Comparison of ENCODE assay signal across 7 mouse cellular contexts in the genomic region with DNA sequence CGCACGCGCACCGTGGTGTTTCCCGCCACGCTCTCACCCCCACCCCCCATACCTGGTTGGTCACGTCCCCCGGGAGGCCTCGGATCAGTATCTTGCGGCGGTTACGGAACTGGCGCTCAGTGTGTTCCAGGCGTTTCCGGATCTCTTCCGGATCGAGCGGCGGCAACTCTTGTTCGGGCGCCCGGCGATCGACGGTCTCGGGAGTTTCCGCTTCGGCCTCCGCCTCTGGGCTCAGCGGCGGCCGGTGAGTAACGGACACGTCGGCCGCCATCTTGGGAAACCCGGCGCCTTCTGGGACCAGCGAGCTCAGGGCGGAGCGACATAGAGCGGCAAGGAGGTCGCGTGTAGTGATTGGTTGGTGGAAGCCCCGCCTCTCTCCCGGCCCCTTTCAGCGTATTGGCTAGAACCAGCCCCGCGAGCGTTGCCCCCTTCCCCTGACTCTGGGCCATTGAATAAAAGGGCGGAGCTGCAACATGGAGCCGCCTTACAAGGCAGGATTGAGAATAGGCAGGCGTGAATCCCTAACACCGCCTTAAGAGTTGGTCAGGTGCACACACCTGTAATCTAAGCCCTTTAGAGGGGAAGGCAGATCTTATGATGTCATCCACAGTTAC. TPM values are rescaled to one million over a fixed set of nuclear protein-coding genes. Genes with fewer than 3 reads are reported as not detected.
A peak's percentile ranks its signal among the peaks of the same experiment; 100 is the strongest.
DNase-seq lines count a peak whose midpoint lies in the region; ATAC-seq and TF ChIP-seq lines count a peak whose summit lies in the region.

TSS of gene Gm38431 (minus strand) at position 291 of the 614 bp plus-strand sequence.
TSS of gene Raver1 (minus strand) at position 302 of the 614 bp plus-strand sequence.

- intact Hi-C loops in left cerebral cortex, postnatal 4 days (cut with DNase I): no loop called here

- TF ChIP-seq POLR2A in small intestine, adult 2 months (IDR thresholded peaks at IDR 0.05; ENCODE audit: low read depth, low read length): peak; percentile 88

- TF ChIP-seq CTCF in intestine, postnatal 0 days (IDR thresholded peaks at IDR 0.05; ENCODE audit: low read depth): no peak
- TF ChIP-seq CTCF in small intestine, adult 2 months (IDR thresholded peaks at IDR 0.05; ENCODE audit: extremely low read depth, insufficient read length, insufficient replicate concordance, low read depth, low read length): no peak

- ATAC-seq in intestine, postnatal 0 days: peak; percentile 98
- peak; percentile 99 for ATAC-seq in midbrain, embryonic 12.5 days (ENCODE audit: low FRiP score, low read depth)

- H3K4me3 ChIP-seq in embryonic facial prominence, embryonic 10.5 days: peak within 1 kb of the TSS; percentile 79
- H3K4me3 ChIP-seq in intestine, postnatal 0 days (ENCODE audit: low read depth, low read length): peak within 1 kb of the TSS; percentile 61
- peak within 1 kb of the TSS; percentile 75 for H3K4me3 ChIP-seq in midbrain, embryonic 12.5 days
- H3K4me3 ChIP-seq in small intestine, adult 2 months (ENCODE audit: low read depth, low read length): peak within 1 kb of the TSS; percentile 88

- H3K36me3 ChIP-seq in embryonic facial prominence, embryonic 10.5 days (replicated peaks): peaks cover 46% of the 10 kb centered on the region
- peaks cover 28% of the 10 kb centered on the region for H3K36me3 ChIP-seq in intestine, postnatal 0 days (ENCODE audit: control insufficient read depth, insufficient read depth)
- peaks cover 33% of the 10 kb centered on the region for H3K36me3 ChIP-seq in midbrain, embryonic 12.5 days
- H3K36me3 ChIP-seq in small intestine, adult 2 months (ENCODE audit: control insufficient read depth, insufficient read depth, low read length): peaks cover 27% of the 10 kb centered on the region

- peak; percentile 98 for DNase-seq in adrenal gland, postnatal 10 days
- peak; percentile 98 for DNase-seq in embryonic facial prominence, embryonic 10.5 days (ENCODE audit: low spot score)
- peak; percentile 63 for DNase-seq in gonadal fat pad, adult 2 months (ENCODE audit: low read depth)
- peak; percentile 99 for DNase-seq in left cerebral cortex, postnatal 4 days

- H3K9ac ChIP-seq in intestine, postnatal 0 days (ENCODE audit: low read depth, low read length): peak within 1 kb of the TSS; percentile 63
- H3K9ac ChIP-seq in midbrain, embryonic 12.5 days (replicated peaks): peak within 1 kb of the TSS; percentile 75

- H3K27me3 ChIP-seq in embryonic facial prominence, embryonic 10.5 days (replicated peaks; ENCODE audit: low read depth, poor library complexity, severe bottlenecking): no peaks in the 10 kb centered on the region
- no peaks in the 10 kb centered on the region for H3K27me3 ChIP-seq in intestine, postnatal 0 days (replicated peaks; ENCODE audit: control insufficient read depth, insufficient read depth, low read length)
- no peaks in the 10 kb centered on the region for H3K27me3 ChIP-seq in midbrain, embryonic 12.5 days
- no peaks in the 10 kb centered on the region for H3K27me3 ChIP-seq in small intestine, adult 2 months (ENCODE audit: control insufficient read depth, insufficient read depth, low read length)

- WGBS in embryonic facial prominence, embryonic 10.5 days: under 1% methylated on average over 54 of the region's 54 CpGs
- WGBS in intestine, postnatal 0 days: under 1% methylated on average over 54 of the region's 54 CpGs
- WGBS in midbrain, embryonic 12.5 days: 0% methylated on average over 54 of the region's 54 CpGs
- WGBS in small intestine, adult 2 months: under 1% methylated on average over 54 of the region's 54 CpGs

- H3K9me3 ChIP-seq in embryonic facial prominence, embryonic 10.5 days: no peaks in the 10 kb centered on the region
- no peaks in the 10 kb centered on the region for H3K9me3 ChIP-seq in intestine, postnatal 0 days (ENCODE audit: control insufficient read depth)
- no peaks in the 10 kb centered on the region for H3K9me3 ChIP-seq in midbrain, embryonic 12.5 days

- peak within 1 kb of the TSS; percentile 75 for H3K4me2 ChIP-seq in intestine, postnatal 0 days (replicated peaks; ENCODE audit: low read depth)
- H3K4me2 ChIP-seq in midbrain, embryonic 12.5 days (replicated peaks): peak within 1 kb of the TSS; percentile 91

- peaks cover 27% of the 10 kb centered on the region for H3K4me1 ChIP-seq in embryonic facial prominence, embryonic 10.5 days
- H3K4me1 ChIP-seq in intestine, postnatal 0 days (replicated peaks; ENCODE audit: control insufficient read depth, insufficient read depth, low read length): no peaks in the 10 kb centered on the region
- peaks cover 21% of the 10 kb centered on the region for H3K4me1 ChIP-seq in midbrain, embryonic 12.5 days
- peaks cover 17% of the 10 kb centered on the region; the same call in 1 of the 2 replicates for H3K4me1 ChIP-seq in small intestine, adult 2 months (ENCODE audit: control insufficient read depth, insufficient read depth, insufficient read length, low read length)

- peak within 1 kb of the TSS; percentile 95 for H3K27ac ChIP-seq in embryonic facial prominence, embryonic 10.5 days (replicated peaks)
- H3K27ac ChIP-seq in intestine, postnatal 0 days (ENCODE audit: low read depth, low read length): peak within 1 kb of the TSS; percentile 84
- H3K27ac ChIP-seq in midbrain, embryonic 12.5 days (replicated peaks): peak within 1 kb of the TSS; percentile 89
- H3K27ac ChIP-seq in small intestine, adult 2 months (ENCODE audit: insufficient read depth, low read depth, low read length): peak within 1 kb of the TSS; percentile 87

RNA-seq across cellular contexts. Expression of gene Gm38431, which starts in this region (rescaled TPM):
- total RNA-seq in adrenal gland, postnatal 10 days (2021): 1 to 10 TPM in 1 of 2 experiments, under 1 TPM in 1; 0.63 to 1.5 TPM
- 3.5 and 4.5 TPM in 2 replicates for polyA plus RNA-seq in embryonic facial prominence, embryonic 10.5 days (2016; fragmentation: Nextera tagmentation; extraction: Ambion mirVana)
- 0.90 and 4.4 TPM in 2 replicates for polyA plus RNA-seq in gonadal fat pad, adult 2 months (2012; rRNA removed)
- polyA plus RNA-seq in intestine, postnatal 0 days (2015; fragmentation: Nextera tagmentation; extraction: Ambion mirVana): 0.22 and 0.42 TPM in 2 replicates
- total RNA-seq in left cerebral cortex, postnatal 4 days (2021): 1 to 10 TPM; 3.3 to 4.1 TPM
- polyA plus RNA-seq in midbrain, embryonic 12.5 days (2016; fragmentation: Nextera tagmentation; extraction: Ambion mirVana): 2.3 and 2.9 TPM in 2 replicates
- polyA plus RNA-seq in small intestine, adult 2 months (2012; rRNA removed): 6.2 and 21.8 TPM in 2 replicates

RNA-seq across cellular contexts. Expression of gene Raver1, which starts in this region (rescaled TPM):
- 10 to 100 TPM; 47.2 to 50.3 TPM for total RNA-seq in adrenal gland, postnatal 10 days (2021)
- polyA plus RNA-seq in embryonic facial prominence, embryonic 10.5 days (2016; fragmentation: Nextera tagmentation; extraction: Ambion mirVana): 98.1 and 106 TPM in 2 replicates
- polyA plus RNA-seq in gonadal fat pad, adult 2 months (2012; rRNA removed): 39.2 and 46.2 TPM in 2 replicates
- 22.5 and 26.2 TPM in 2 replicates for polyA plus RNA-seq in intestine, postnatal 0 days (2015; fragmentation: Nextera tagmentation; extraction: Ambion mirVana)
- 10 to 100 TPM; 36.8 to 37.9 TPM for total RNA-seq in left cerebral cortex, postnatal 4 days (2021)
- 66.7 and 69.8 TPM in 2 replicates for polyA plus RNA-seq in midbrain, embryonic 12.5 days (2016; fragmentation: Nextera tagmentation; extraction: Ambion mirVana)
- 34.2 and 90.8 TPM in 2 replicates for polyA plus RNA-seq in small intestine, adult 2 months (2012; rRNA removed)

Comparison
In these comparisons a context has a peak if more than half of its experiments do, and no peak if none do; other contexts are left out.
1. Peak in every context shown above with its lines: DNase-seq, ATAC-seq, H3K4me3 ChIP-seq and H3K27ac ChIP-seq.